Mouse (Mus musculus): ENCODE measurements at regions not wholly inside any gene's neighbourhood (a gene's known extent, or its start where the extent isn't known, plus 50 kb on each side); places are given as distances from the start of the nearest gene placed in this dataset.

DNA sequence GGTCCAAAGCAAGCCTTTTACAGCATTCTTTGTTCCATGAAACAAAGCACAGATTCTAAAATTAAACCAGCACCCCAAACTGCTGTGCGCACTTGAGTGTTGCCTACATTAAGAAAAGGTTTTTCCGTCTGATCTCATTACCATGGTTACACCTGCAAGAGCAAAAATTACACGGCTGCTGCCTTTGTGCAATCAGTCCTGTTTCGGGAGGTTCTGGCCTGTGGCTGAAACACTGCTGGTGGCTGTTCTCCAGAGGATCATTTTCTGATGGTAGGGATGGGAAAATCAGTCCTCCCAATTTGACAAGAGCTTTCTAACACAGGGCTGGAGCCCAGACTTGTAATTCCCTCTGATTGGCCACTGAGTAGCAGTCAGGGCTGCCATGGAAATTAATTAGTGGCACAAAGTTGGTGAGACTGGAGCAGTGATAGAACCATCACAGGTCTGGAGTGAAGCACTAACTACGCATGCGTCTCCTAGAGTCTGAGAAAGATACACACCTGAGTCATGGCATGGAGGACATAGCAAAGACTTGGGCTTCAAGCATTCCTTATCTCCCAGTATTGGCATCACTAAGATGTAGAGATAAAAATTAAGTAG is 114.8 kb upstream of the Fam49a start:
- no peak for DNase-seq (ENCODE audit: extremely low spot score, low spot score)

DNA sequence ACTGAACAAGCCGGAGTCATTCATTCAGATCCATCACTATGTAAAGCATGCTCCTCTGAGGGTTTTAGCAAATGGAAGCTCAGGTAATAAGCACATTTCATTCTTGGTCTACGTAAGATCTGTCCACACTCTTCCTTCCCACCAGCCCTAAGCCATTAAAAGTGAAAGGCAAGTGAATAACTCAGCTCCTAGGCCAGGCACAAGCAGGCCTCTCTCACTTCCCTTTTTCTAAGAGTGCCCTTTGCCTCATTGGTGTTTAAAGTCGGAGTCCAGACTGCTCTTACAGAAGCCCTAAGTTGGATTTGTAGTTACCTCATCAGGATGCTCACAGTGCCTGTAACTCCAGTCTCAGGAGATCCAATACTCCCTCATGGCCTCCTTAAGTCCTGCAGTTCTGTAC is 114.1 kb upstream of the Fam49a start:
- DNase-seq (ENCODE audit: extremely low spot score, low spot score), result no peak

DNA sequence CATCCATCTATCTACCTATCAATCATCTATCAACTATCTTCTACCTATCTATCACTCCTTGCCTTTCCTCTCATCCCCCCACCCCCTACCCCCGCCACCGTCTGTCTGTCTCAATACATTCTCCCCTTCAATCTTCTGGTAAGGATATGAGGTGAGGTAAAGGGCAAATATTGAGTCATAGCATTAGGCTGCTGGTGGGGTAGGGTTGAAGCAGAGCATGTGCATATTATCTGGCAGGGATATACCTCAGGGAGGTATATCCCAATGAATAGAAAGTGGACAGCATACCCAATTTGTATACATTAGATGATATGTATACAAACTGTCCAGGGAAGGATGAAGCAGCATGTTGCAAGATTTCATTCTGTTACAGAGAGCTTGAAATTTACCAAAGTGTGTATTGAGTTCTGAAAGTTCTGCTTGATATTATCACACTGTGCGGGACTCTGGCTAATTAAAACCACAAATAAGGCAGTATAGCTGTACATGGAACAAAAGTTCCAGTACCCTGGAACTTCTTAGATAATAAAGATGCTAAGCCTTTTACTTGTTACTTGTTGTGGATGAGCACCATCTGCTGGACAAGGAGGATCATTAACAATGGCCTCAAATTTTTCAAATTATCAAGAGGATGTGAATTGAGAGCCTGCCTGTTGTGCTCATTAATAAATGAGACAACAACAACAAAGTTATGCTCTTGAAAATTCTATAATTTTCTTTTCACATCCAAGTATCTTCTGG is 113.1 kb upstream of the Fam49a start:
- no peak for DNase-seq (ENCODE audit: extremely low spot score, low spot score)

DNA sequence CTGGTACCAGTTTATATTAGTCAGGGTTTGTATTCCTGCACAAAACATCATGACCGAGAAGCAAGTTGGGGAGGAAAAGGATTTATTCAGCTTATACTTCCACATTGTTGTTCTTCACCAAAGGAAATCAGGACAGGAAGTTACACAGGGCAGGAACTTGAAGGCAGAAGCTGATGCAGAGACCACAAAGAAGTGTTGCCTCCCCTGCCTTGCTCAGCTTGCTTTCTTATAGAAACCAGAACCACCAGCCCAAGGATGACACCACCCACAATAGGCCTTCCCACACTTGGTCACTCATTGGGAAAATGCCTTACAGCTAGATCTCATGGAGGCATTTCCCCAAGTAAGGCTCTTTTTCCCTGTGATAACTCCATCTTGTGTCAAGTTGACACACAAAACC is 97.5 kb upstream of the Fam49a start:
- DNase-seq (ENCODE audit: extremely low spot score, low spot score), result no peak

DNA sequence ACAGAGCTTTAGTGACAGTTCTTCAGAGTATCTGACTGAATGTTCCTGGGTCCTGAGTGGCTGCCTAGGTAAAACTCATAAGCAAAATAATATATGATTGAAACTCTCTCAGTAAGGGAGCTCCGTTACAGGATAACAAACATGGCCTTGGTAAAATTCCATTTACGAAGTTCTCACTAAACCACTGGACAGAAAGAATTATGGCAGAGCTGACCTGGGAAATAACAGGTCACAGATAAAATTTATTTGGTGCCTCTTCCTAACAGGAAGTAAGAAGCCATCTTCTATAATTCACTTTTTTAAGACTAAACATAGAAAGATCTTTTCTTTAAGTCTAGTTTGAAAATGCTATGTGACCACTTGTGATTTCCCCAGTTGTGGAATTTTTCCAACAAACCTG is 91.4 kb upstream of the Fam49a start:
- DNase-seq (ENCODE audit: extremely low spot score, low spot score), result no peak

DNA sequence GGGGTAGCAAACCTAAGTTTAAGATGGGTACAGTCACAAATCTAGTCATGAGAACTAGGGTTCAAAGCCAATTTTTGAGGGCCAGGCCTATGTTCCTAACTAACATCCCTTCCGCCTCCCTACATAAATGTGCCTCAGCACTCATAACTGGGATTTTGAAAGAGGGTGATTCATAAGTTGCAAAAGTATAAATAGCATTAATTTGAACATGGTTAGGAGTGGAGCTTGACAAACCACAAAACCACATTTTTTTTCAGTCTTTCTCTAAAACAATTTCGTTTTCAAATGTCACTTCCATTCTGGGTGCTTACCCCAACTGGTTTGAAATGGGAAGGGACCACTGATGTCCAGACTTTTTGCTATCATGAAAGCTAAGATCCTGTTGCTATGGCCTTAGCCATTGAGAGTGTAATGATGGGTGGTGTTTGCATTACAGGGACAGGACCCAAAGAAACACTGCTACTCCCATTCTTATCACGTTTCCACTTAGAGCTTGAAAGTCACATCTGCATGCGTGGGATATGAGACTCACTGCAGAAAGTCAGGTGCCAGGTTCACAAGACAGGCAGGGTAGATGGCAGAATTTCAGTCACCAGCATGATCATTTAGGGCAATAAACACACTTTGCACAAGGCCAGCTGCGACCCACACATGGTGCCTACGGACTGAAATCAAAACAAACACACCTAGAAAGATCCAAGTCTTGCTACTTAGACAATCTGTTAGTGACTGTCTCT is 89.7 kb upstream of the Fam49a start:
- DNase-seq (ENCODE audit: extremely low spot score, low spot score), result no peak

DNA sequence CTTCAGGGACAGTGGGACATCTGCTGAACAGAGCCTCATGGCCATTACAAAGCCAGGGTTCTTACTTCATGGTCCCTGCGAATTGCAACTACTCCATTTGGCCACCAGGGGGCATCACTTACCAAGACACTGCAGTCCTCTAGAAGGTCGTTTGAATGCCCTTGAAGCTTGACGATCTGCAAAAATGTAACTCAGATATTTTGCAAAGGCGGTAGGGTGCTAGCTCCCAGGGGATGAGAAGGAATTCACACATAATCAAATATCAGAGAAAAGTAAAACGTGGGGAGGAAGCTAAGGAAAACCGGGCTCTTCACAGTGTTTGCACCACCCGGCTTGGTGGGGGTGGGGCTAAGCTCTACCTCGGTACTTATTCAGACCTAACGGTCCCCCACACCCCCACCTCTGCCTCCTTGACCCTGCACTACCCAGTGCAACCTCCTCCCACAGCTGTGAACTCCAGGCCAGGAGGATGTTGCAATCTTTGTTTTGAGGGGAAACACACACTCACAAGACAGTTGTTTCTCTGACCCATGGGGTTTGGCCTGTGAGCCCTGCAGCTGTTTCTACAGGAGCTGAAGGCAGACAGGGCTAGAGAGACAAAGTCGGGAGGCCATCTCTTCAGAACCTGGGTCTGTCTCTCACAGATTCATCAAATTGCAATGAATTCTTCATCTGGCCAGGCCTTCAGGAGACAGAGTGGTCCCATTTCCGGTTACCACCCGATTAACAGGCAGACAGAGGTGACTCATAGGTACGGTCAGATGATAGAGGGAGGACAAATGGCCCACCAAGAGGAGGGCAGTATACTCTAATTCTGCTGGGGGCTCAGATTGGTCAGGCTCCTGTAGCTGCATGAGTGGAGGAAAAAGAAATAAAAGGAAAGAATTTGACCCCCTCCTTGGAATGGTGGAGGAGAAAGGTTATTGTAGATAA is 85.3 kb upstream of the Fam49a start:
- peak; percentile 81 for DNase-seq (ENCODE audit: extremely low spot score, low spot score)

DNA sequence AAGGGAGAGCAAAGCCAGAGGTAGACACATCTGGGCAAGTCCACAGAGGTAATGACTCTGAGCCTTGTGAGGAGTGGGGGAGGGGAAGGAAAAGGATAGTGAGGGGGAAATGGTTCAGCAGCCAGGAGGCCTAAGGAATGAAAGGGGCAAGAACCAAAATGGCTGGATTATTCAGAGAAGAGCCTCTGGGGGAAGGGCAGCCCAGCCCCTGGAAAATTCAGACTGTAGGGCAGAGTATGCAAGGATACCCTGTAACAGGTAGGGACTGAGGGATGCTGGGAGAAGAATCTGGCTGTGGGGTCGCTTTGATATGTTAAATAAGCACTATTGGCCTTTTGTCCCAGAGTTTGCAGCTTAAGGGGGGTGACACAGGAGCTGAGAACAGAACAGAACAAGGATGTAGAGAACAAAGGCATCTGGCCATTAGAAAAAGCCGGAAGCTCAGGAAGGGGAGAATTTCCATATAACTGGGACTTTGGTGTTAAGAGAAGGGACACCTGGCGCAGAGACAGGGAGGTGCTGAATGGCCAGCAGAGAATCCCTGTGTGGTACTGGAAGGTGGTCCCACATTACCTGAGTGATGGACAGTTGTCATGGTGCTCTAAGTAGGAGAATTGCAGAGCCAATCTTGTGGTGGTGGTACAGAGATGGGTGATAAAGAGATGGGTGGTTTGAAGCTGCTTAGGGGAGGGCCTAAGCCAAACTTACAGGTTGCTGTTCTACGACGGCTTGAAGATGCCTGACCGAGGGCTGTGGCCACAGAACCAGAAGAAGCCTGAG is 84.5 kb upstream of the Fam49a start:
- DNase-seq (ENCODE audit: extremely low spot score, low spot score), result no peak

DNA sequence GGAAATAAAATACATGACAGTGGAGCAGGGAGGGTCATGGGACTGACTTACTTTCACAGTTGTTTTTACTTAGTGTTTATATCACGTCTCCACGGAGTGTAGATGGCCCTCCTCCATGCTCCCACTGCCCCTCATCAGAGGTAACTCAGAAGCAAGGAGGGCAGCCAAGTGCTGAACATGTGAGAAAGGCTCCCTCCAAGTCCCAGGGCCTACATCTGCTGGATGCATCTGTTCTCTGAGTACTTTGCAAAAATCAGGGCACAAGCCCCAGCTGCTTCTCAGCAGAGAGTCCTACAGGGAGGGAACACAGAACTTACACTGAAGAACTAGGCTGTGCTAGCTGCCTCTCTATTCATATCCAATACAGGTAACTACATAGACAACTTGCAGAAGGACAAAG is 83.5 kb upstream of the Fam49a start:
- no peak for DNase-seq (ENCODE audit: extremely low spot score, low spot score)

DNA sequence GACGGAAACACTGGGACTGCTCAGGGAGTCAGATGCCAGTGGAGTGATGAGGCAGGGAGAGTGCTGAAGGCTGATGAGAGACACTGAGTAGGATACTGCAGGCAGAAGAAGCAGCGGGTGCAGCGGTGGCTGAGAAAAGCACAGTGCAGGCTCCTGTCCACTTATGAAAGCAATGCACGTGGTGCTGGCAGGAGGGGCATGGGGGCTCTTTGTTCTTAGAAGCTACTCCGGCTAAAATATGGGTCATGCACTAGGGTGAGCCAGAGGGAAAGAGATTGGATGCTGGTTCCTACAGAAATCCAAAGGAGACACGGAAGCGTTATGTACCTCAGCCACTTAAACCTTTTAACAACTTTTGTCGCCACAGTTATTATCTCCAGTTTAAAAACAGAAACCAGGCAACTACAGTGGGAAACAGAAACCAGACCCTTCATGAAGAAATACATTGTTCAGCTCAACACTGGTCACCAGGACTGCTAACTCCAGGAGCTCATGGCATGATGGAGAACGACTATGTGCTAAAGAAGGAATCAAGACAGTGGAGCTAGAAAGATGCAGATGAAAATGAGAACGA is 82.6 kb upstream of the Fam49a start:
- DNase-seq (ENCODE audit: extremely low spot score, low spot score), result no peak

DNA sequence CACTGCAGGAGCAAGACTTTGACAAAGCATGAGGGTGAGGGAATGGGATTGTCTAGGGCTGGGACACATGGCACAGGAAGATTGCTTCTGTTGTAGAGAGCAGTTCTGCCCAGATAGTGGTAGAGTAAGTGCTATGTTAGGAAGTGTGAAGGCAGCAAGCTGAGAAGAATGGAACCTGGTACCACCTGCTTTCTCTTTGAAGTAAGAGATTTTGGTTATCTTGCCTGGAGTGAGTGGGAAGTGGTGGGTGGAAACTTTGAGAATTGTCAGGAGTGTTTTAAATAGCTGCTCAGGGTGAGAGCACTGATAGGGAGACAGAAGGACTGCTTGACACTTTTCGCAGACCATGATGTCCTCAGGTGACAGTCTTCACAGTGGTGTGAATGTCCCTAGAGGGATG is 81.0 kb upstream of the Fam49a start:
- DNase-seq (ENCODE audit: extremely low spot score, low spot score), result no peak

DNA sequence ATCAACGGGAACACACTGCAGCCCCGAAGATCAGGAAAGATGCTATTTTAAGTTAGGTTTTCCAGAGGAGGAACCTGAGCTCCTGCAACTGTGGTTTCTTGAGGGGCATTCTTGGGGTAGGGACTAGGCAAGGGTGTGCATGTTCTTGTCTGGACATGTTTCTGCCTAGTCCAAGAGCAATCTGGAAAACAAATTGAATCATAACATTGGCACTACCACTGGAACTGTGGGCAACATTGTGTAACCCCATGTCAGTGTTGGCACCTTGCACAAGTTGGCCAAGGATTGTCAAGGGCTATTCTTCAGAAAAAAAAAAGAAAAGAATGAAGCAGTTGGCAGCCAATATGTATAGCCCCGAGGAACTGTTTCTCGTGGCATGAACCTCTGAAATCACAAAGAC is 80.3 kb upstream of the Fam49a start:
- no peak for DNase-seq (ENCODE audit: extremely low spot score, low spot score)

DNA sequence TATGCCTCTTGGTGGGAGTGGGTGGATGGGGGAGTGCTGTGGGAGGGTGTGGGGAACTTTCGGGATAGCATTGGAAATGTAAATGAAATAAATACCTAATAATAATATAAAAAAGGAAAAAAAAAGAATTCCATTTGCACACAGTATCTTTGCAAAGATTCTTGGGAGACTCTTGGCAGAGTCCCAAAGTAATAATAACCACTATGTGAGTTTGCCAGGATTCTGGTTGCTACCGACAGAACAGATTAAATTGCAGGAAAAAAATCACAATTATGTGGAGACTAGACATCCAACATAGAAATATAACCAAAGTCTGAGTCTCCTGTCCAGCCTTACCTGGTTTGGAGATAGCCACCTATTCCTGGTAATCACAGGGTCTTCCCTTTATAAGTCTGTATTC is 75.6 kb upstream of the Fam49a start:
- DNase-seq (ENCODE audit: extremely low spot score, low spot score), result no peak

DNA sequence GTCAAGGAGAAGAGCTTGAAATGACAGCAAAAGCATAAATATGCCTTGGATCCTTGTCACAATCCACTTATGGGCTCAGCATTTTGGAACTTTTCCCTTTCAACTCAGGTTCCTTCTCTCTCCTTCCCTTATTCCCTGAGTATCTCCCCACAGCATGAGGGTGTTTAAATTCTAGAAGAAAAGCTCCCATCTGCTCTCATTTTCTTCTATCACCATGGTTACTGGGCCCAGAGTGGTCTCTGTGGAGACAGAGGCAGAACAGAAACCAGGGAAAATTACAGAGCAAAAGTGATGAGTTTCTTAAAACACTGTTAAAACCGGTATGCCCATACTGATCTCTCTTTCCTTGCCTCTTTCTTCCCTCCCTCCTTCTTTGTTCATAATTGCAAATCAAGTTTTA is 66.9 kb upstream of the Fam49a start:
- no peak for DNase-seq (ENCODE audit: extremely low spot score, low spot score)

DNA sequence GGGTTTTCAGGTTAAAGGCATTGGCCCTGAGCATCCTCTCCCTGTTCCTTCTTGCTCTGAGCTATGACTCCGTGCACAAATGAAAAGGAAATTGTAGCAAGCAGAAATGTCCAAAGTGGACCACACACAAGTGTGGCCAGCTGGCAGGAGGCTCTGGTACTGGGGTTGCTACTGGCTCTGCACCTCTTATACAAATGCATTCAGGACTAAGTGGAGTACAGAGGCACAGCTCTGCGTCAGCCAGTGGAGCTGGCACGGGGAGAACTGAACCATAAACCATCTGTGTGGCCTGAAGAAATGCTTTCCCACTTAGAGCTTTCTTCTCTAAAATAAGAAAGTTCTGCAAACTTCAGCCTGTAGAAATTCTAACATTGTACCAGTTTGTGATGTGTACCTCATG is 65.3 kb upstream of the Fam49a start:
- no peak for DNase-seq (ENCODE audit: extremely low spot score, low spot score)

DNA sequence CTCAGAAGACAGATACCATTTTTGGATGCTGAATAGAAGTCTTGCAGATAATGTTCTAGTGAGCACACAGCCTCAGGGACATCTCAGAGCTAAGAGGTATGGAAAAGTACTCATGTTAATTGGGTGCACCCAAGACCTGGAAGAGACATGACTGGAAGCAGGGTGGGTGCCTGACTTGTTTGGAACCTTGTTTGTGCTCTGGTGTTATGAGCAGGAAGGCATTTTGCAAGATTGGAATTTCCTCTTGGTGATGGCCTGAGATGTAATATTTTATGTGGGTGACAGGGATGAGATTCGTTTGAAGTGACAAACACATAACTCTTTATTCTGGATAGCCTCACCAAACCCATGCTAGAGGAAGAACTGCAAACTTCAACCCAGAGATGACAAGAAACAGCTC is 53.7 kb upstream of the Fam49a start:
- DNase-seq (ENCODE audit: extremely low spot score, low spot score), result no peak
